Mouse (Mus musculus): ENCODE measurements around the gene Pfkfb4. TPM values are rescaled to one million over a fixed set of nuclear protein-coding genes. Genes with fewer than 3 reads are reported as not detected.

Pfkfb4 gene
- total RNA-seq, 1 experiment, result 5.0 TPM

DNA sequence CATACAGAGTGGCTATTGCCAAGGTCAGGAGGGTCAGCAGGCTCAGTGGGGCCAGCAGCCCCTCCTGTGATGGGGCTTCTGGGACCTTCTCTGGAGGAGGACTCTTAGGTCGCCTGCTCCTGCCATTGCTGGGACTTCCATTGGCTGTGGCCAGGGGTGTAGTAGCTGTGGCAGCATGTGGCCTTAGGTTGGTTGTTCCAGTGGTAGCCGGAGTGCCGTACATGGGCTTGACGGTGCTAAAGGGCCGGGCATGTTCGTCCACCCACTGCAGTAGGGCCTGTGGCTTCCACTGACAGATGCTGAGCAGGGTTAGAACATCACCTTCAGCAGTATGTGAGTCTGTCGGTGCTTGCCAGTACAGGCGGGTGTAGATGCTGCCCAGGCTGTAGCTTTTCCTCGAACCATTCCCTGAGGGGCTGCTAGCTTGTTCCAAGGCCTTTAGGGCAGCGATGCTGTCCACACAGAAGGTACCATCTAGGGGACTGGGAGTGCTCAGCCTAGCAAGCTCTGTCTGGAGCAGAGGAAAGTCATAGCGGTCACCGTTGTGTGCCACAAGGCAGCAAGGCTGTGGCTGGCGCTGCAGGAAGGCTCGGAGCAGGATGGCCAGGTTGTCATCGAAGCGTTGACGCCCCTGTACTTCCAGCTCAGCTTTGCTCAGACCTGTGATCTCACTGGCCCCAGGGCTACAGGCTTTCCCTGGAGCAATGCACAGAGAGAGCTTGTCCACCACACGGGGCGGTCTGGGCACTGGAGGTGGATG is 66.6 kb downstream of the Pfkfb4 start:
- TF ChIP-seq HCFC1 (IDR thresholded peaks at IDR 0.05; ENCODE audit: borderline replicate concordance, insufficient read depth, low read length), result no peak
- no peak for TF ChIP-seq ZNF384 (IDR thresholded peaks at IDR 0.05; ENCODE audit: low read depth, low read length)
- no peak for TF ChIP-seq MAFK (IDR thresholded peaks at IDR 0.05; ENCODE audit: insufficient read depth, low read depth, low read length)
- TF ChIP-seq CHD2 (IDR thresholded peaks at IDR 0.05; ENCODE audit: low read depth, low read length), result no peak
- TF ChIP-seq ZC3H11A (IDR thresholded peaks at IDR 0.05; ENCODE audit: borderline replicate concordance, low read depth, low read length), result no peak
- no peak overlapping the region for H3K9ac ChIP-seq (ENCODE audit: insufficient read depth, low read depth, low read length, poor library complexity, severe bottlenecking)
- peaks cover 27% of the 10 kb centered on the region for H3K36me3 ChIP-seq (ENCODE audit: control insufficient read depth, insufficient read depth, low read length, poor library complexity, severe bottlenecking)
- in situ Hi-C loops (cut with MboI; ENCODE audit: low sequenced_read_pairs in 2 of 2, unreplicated experiment in 2 of 2), result no loop called here
- no peaks in the 10 kb centered on the region for H3K9me3 ChIP-seq (ENCODE audit: control insufficient read depth, insufficient read depth, low read depth, low read length)
- H3K27ac ChIP-seq (ENCODE audit: insufficient read depth, low read depth, low read length, poor library complexity, severe bottlenecking), result no peak overlapping the region
- H3K4me1 ChIP-seq (ENCODE audit: control insufficient read depth in 2 of 2, insufficient read depth in 2 of 2, low read length in 2 of 2, poor library complexity in 1 of 2), result peaks cover 0 to 23% of the 10 kb centered on the region in 2 experiments; a peak in 2 of 4 replicates
- H3K4me3 ChIP-seq (ENCODE audit: insufficient read depth in 1 of 2, low read depth in 1 of 2, low read length in 2 of 2, poor library complexity in 1 of 2, severe bottlenecking in 1 of 2), result no peak overlapping the region
- no peak for DNase-seq (ENCODE audit: low read depth, low spot score)

GRCm38 (mm10) chr9:109059136-109059903 is 67.7 kb downstream of the Pfkfb4 start, which contains the start of gene Trex1:
Gene Trex1, minus strand, starts transcription at chr9:109059734.
- Histone ChIP-seq H3K4me3 (ENCODE audit: insufficient read depth in 1 of 2, low read depth in 1 of 2, low read length in 2 of 2, poor library complexity in 1 of 2, severe bottlenecking in 1 of 2) (peak within 1 kb of the TSS; percentile 13 to 36), H3K27ac (ENCODE audit: insufficient read depth, low read depth, low read length, poor library complexity, severe bottlenecking) (peak within 1 kb of the TSS; percentile 83), H3K9ac (ENCODE audit: insufficient read depth, low read depth, low read length, poor library complexity, severe bottlenecking) (peak within 1 kb of the TSS; percentile 66; the same call in 1 of the 2 replicates), H3K9me3 (ENCODE audit: control insufficient read depth, insufficient read depth, low read depth, low read length) (no peaks in the 10 kb centered on the region), H3K4me1 (ENCODE audit: control insufficient read depth in 2 of 2, insufficient read depth in 2 of 2, low read length in 2 of 2, poor library complexity in 1 of 2) (peaks cover 0 to 23% of the 10 kb centered on the region in 2 experiments; a peak in 1 of 4 replicates), H3K36me3 (ENCODE audit: control insufficient read depth, insufficient read depth, low read length, poor library complexity, severe bottlenecking) (peaks cover 30% of the 10 kb centered on the region)
- in situ Hi-C loops (cut with MboI; ENCODE audit: low sequenced_read_pairs in 2 of 2, unreplicated experiment in 2 of 2), result no loop called here
- peak; percentile 62; the same call in 1 of the 2 replicates for TF ChIP-seq MAFK (IDR thresholded peaks at IDR 0.05; ENCODE audit: insufficient read depth, low read depth, low read length)
- no peak for TF ChIP-seq ZC3H11A (IDR thresholded peaks at IDR 0.05; ENCODE audit: borderline replicate concordance, low read depth, low read length)
- TF ChIP-seq HCFC1 (IDR thresholded peaks at IDR 0.05; ENCODE audit: borderline replicate concordance, insufficient read depth, low read length), result 0 out of 2 replicates have a peak, but pooled peaks have one; percentile 25
- peak; percentile 74 for DNase-seq (ENCODE audit: low read depth, low spot score)

DNA sequence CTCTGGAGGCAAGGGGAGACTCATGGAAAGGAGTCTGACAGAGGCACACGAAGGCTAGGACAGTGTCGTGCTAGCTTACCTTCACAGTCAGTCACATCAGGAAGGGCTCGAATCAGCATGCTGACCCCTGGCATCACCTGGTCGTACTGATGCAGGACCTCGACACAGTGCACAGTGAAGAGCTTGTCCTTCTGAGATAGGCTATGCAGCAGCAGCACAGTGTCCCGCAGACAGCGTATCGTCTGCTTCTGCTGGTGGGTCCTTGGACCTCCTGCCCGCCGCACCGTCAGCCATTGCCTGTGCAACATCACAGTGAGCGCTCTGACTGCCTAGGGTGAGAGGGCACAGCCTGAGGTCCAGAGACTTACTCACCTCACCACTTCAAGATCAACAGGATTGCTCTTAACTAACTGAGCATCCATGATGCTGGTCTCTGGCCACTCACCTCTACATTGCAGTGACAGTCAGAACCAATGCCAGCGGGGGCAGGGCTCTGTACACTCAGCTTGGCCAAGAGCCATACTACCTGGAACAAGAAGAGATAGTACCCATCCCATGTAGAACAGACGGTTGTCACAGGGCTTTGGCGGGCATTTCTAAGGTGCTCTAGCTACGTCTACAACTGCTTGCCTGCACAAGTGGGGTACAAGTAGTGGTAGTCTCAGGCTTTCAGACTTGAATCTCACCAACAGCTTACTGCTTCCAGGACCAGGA is 68.8 kb downstream of the Pfkfb4 start:
- in situ Hi-C loops (cut with MboI; ENCODE audit: low sequenced_read_pairs in 2 of 2, unreplicated experiment in 2 of 2), result no loop called here
- H3K4me1 ChIP-seq (ENCODE audit: control insufficient read depth in 2 of 2, insufficient read depth in 2 of 2, low read length in 2 of 2, poor library complexity in 1 of 2), result peaks cover 0 to 16% of the 10 kb centered on the region in 2 experiments; a peak in 1 of 4 replicates
- H3K9me3 ChIP-seq (ENCODE audit: control insufficient read depth, insufficient read depth, low read depth, low read length), result no peaks in the 10 kb centered on the region
- peaks cover 37% of the 10 kb centered on the region for H3K36me3 ChIP-seq (ENCODE audit: control insufficient read depth, insufficient read depth, low read length, poor library complexity, severe bottlenecking)
- DNase-seq (ENCODE audit: low read depth, low spot score), result no peak
- H3K9ac ChIP-seq (ENCODE audit: insufficient read depth, low read depth, low read length, poor library complexity, severe bottlenecking), result no peak overlapping the region
- no peak overlapping the region for H3K4me3 ChIP-seq (ENCODE audit: insufficient read depth in 1 of 2, low read depth in 1 of 2, low read length in 2 of 2, poor library complexity in 1 of 2, severe bottlenecking in 1 of 2)
- peak overlapping the region; percentile 48; the same call in 1 of the 2 replicates for H3K27ac ChIP-seq (ENCODE audit: insufficient read depth, low read depth, low read length, poor library complexity, severe bottlenecking)
- TF ChIP-seq HCFC1 (IDR thresholded peaks at IDR 0.05; ENCODE audit: borderline replicate concordance, insufficient read depth, low read length) (no peak), ZC3H11A (IDR thresholded peaks at IDR 0.05; ENCODE audit: borderline replicate concordance, low read depth, low read length) (no peak), ZNF384 (IDR thresholded peaks at IDR 0.05; ENCODE audit: low read depth, low read length) (no peak), MAFK (IDR thresholded peaks at IDR 0.05; ENCODE audit: insufficient read depth, low read depth, low read length) (no peak), CHD2 (IDR thresholded peaks at IDR 0.05; ENCODE audit: low read depth, low read length) (no peak)

- TF ChIP-seq HCFC1 (IDR thresholded peaks at IDR 0.05; ENCODE audit: borderline replicate concordance, insufficient read depth, low read length), result no peak
- TF ChIP-seq ZNF384 (IDR thresholded peaks at IDR 0.05; ENCODE audit: low read depth, low read length), result no peak
- TF ChIP-seq MAFK (IDR thresholded peaks at IDR 0.05; ENCODE audit: insufficient read depth, low read depth, low read length), result no peak
- no peak for TF ChIP-seq CHD2 (IDR thresholded peaks at IDR 0.05; ENCODE audit: low read depth, low read length)
- no peak for TF ChIP-seq ZC3H11A (IDR thresholded peaks at IDR 0.05; ENCODE audit: borderline replicate concordance, low read depth, low read length)
- Histone ChIP-seq H3K9me3 (ENCODE audit: control insufficient read depth, insufficient read depth, low read depth, low read length) (no peaks in the 10 kb centered on the region), H3K4me1 (ENCODE audit: control insufficient read depth in 2 of 2, insufficient read depth in 2 of 2, low read length in 2 of 2, poor library complexity in 1 of 2) (peaks cover 0 to 14% of the 10 kb centered on the region in 2 experiments; a peak in 1 of 4 replicates), H3K27ac (ENCODE audit: insufficient read depth, low read depth, low read length, poor library complexity, severe bottlenecking) (no peak overlapping the region), H3K9ac (ENCODE audit: insufficient read depth, low read depth, low read length, poor library complexity, severe bottlenecking) (no peak overlapping the region), H3K36me3 (ENCODE audit: control insufficient read depth, insufficient read depth, low read length, poor library complexity, severe bottlenecking) (peaks cover 43% of the 10 kb centered on the region), H3K4me3 (ENCODE audit: insufficient read depth in 1 of 2, low read depth in 1 of 2, low read length in 2 of 2, poor library complexity in 1 of 2, severe bottlenecking in 1 of 2) (no peak overlapping the region)
- in situ Hi-C loops (cut with MboI; ENCODE audit: low sequenced_read_pairs in 2 of 2, unreplicated experiment in 2 of 2), result no loop called here
- no peak for DNase-seq (ENCODE audit: low read depth, low spot score)
Measured at GRCm38 (mm10) chr9:109060898-109061295, 69.3 kb downstream of the Pfkfb4 start.
